Mouse (Mus musculus) splenic B cell, adult 2 months (primary cell): ENCODE measurements around the gene Zfp729b.
A peak's percentile ranks its signal among the peaks of the same experiment; 100 is the strongest.

ENCODE experiments used
- DNase-seq: peaks from one replicate; pipeline ENCODE4 v3.0.0-alpha.2; 2011; ENCODE audit warnings: low read depth, low spot score
- H3K27me3 ChIP-seq: 2 replicates; pipeline ENCODE4 v1.6.1; 2012; ENCODE audit warnings: mild to moderate bottlenecking, low read length, moderate library complexity, mixed read lengths; ENCODE audit not compliant: control insufficient read depth, poor library complexity, insufficient read depth, severe bottlenecking
- H3K36me3 ChIP-seq: 2 replicates; pipeline ENCODE4 v1.6.1; 2012; ENCODE audit warnings: mild to moderate bottlenecking, low read length, moderate library complexity, mixed read lengths; ENCODE audit not compliant: control insufficient read depth, poor library complexity, insufficient read depth, severe bottlenecking

Zfp729b gene

DNA sequence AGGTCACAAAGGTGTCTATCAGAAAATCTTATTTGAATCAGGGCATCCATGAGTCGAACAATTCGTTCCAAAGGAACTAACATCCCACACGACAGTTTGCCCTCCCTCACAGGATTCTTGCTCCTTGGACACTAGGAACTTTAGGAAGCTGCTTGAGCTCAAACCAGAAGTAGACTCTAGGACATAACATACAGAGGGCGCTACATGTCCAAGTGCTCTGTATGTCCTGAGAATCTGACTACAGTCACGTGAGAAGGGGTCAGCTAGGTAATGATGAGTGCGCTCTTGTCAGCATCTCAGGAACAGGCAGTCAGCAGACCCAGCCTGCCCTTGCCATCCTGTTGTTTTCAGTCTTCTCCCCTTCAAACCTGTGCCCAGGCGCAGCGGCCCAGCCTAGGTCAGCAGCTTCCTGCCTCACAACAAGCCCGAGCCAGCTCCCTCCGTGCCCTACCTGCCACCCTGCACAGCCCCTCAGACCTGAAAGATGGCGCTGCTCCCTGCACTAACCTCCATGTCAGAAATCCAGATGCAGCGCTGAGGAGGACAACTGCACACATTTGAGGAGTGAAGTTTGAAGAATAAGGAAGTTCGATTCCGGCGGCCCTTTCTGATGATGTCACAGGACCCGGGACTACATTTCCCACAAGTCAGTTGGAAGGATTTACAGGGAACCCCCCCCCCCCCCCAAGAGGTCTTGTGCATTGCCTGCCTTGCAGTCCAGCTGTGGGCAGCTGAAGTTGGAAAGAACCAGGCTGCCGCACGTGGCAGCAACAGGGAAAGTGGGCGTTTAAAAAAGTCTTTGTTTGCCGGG, at the start of gene Zfp729b:
Zfp729b (minus strand) TSS at position 642 of the 811 bp plus-strand sequence.
- Histone ChIP-seq H3K27me3 (no peaks in the 10 kb centered on the region), H3K36me3 (no peaks in the 10 kb centered on the region)
- DNase-seq = peak; percentile 95

DNA sequence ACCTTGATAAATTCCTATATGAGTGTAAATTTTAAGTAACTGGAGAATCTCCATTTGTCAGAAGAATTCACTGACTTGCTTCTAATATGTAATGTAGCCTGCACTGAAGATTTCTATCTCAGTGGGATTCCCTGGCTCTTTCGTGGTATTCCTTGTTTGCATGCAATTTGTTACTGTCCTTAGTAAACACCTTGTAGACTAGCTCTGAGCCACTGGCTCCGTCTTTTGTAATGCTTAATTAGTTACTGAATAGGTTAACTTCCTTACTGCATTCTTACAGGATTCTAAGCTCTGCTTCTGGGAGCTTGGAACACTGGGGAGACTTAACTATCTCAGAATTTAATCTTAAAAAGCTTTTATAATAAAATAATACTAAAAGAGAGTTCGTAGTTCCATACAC, 43.0 kb upstream of the Zfp729b start:
- no peak for DNase-seq
- H3K36me3 ChIP-seq = no peaks in the 10 kb centered on the region
- H3K27me3 ChIP-seq = no peaks in the 10 kb centered on the region

DNA sequence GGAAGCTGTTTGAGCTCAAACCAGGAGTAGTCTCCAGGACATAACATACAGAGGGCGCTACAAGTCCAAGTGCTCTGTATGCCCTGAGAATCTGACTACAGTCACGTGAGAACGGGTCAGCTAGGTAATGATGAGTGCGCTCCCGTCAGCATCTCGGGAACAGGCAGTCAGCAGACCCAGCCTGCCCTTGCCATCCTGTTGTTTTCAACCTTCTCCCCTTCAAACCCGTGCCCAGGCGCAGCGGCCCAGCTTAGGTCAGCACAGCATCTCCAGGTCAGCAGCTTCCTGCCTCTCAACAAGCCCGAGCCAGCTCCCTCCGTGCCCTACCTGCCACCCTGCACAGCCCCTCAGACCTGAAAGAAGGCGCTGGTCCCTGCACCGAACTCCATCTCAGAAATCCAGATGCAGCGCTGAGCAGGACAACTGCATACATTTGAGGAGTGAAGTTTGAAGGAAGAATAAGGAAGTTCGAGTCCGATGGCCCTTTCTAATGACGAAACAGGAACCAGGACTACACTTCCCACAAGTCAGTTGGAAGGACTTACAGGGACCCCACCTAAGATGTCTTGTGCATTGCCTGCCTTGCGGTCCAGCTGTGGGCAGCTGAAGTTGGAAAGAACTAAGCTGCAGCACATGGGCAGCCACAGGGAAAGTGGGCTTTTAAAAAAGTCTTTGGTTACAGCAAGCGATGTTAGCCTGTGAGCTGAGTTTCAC, 27.9 kb upstream of the Zfp729b start, which contains the start of the genes Gm49345 and Zfp729a:
Gm49345 (minus strand) TSS at position 476 of the 714 bp plus-strand sequence.
Zfp729a (minus strand) TSS at position 498 of the 714 bp plus-strand sequence.
- Histone ChIP-seq H3K36me3 (no peaks in the 10 kb centered on the region), H3K27me3 (no peaks in the 10 kb centered on the region)
- peak; percentile 94 for DNase-seq

DNA sequence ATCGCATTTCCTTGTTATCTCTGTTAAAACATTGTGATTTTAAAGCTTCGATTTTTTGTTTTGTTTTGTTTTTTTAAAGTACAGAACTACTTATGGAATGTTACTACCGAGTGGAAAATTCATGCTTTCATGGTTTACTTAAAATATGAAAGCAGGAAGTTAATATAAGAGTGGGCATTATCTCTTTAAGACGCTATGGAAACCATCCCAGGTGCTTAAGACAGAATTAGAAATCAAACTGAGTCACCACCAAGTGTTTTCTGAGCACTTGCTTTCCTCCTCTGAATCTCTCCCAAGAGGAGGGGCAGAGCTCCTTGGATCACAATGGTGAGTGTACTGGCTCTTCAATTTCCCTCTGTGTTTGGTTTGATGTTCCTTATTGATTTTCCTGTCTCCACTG, 601 bp upstream of the Zfp729b start:
- Histone ChIP-seq H3K36me3 (no peaks in the 10 kb centered on the region), H3K27me3 (no peaks in the 10 kb centered on the region)
- DNase-seq = peak; percentile 10

DNA sequence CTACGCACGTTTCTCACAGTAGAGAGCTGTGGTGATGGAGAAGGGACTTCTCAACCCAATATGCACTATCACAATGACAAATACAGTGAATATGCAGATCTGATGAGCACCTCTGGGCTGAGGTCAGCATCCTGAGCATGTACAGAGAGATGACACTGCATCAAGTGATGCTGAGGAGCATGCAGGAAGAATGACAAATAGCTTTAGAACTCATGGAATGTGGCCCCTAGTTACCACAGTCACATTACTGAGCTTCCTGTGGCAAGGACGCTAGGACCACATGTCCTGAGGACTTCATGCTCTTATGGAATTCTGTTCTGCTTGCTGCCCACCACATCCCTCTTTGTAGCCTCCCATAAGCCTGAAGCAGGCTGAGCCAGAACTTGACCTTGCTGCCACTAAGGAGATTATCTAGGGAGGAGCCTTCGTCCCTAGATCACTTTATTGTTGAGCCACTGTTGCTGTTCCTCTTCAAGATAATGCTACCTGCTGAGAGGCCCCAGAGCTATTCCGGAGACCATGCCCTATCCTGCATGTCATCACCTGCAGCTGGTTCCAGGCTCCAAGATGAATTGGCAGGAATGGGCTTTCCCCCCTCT, 36.8 kb downstream of the Zfp729b start:
- Histone ChIP-seq H3K36me3 (no peaks in the 10 kb centered on the region), H3K27me3 (no peaks in the 10 kb centered on the region)
- DNase-seq = no peak

GRCm38 (mm10) chr13:67553730-67554129, 55.8 kb downstream of the Zfp729b start, which contains the start of gene Zfp748:
Zfp748 (minus strand) TSS chr13:67553830.
- no peak for DNase-seq
- no peaks in the 10 kb centered on the region for H3K27me3 ChIP-seq
- H3K36me3 ChIP-seq = no peaks in the 10 kb centered on the region

DNA sequence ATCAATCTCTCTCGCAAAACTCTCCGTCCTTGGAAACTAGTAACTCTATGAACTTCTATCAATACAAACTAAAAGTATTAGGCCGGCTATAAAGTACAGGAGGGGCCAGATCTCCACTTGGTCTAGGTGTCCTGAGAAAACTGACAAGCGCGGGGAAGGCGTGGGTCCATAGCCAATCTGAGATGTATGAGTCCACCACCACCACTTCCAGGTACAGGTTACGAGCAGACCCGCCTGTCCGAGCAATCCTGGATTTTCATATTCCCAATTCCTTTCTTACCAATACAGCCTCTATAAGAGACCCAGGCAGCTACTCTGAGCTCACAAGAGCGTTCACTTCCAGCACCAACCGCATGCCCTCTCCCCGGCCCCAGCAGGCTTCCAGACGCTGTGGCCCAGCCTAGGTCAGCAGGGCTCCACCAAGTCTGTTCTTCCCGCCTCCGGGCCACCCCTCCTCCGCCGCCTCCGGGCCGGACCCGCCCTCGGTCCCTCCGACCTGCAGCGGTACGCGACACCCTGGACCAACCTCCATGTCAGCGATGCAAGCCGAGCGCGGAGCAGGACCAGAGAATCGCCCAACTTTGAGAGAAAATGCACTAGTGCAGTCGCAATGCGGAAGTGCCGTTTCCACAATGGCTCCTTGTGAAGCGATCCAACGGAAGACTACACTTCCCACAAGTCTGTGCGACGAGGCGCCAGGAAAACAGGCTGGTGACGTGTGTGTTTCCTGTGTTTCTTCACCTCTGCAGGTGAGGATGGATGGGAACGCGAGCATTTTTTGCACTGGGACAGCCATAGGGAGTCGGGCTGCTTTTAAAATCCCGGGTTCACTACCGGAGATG, 56.8 kb downstream of the Zfp729b start:
- no peaks in the 10 kb centered on the region for H3K36me3 ChIP-seq
- DNase-seq = peak; percentile 90
- no peaks in the 10 kb centered on the region for H3K27me3 ChIP-seq

GRCm38 (mm10) chr13:67545941-67546340, 63.6 kb downstream of the Zfp729b start:
- no peaks in the 10 kb centered on the region for H3K27me3 ChIP-seq
- DNase-seq = no peak
- peaks cover 16% of the 10 kb centered on the region for H3K36me3 ChIP-seq
